Mouse (Mus musculus) liver, adult 2 months (tissue): Measurements from ENCODE around the gene Prkar2a. TPM values are rescaled to one million over a fixed set of nuclear protein-coding genes. Genes with fewer than 3 reads are reported as not detected.
A peak's percentile ranks its signal among the peaks of the same experiment; 100 is the strongest.

Experiments
- DNase-seq: peaks from one replicate; pipeline ENCODE4 v3.0.0-alpha.2; 2011; ENCODE audit warnings: low read depth, low spot score; ENCODE audit errors: extremely low read depth
- H3K27ac ChIP-seq: fragments of 200-500 bp; replicated peaks from 2 replicates; pipeline ENCODE4 v1.5.1; 2012; ENCODE audit warnings: low read depth, mild to moderate bottlenecking, control low read depth, inconsistent platforms, low read length; ENCODE audit not compliant: insufficient read depth
- H3K27me3 ChIP-seq: fragments of 200-500 bp; 2 replicates; pipeline ENCODE4 v1.6.1; 2012; ENCODE audit warnings: mild to moderate bottlenecking, moderate library complexity, low read length, inconsistent platforms; ENCODE audit not compliant: control insufficient read depth, insufficient read depth
- H3K36me3 ChIP-seq: fragments of 200-500 bp; 2 replicates; pipeline ENCODE4 v1.6.1; 2012; ENCODE audit warnings: low read length, inconsistent platforms; ENCODE audit not compliant: control insufficient read depth, insufficient read depth
- H3K4me1 ChIP-seq: fragments of 200-500 bp; 2 replicates; pipeline ENCODE4 v1.6.1; 2011; ENCODE audit warnings: low read length; ENCODE audit not compliant: control insufficient read depth, insufficient read depth
- H3K4me3 ChIP-seq: fragments of 200-500 bp; 2 replicates; pipeline ENCODE4 v1.5.1; 2011; ENCODE audit warnings: low read depth, mild to moderate bottlenecking, control low read depth, low read length, moderate library complexity; ENCODE audit not compliant: insufficient read depth
- H3K79me2 ChIP-seq: fragments of 200-500 bp; 2 replicates; pipeline ENCODE4 v1.6.1; 2012; ENCODE audit warnings: inconsistent platforms, mild to moderate bottlenecking, low read length, moderate library complexity; ENCODE audit not compliant: control insufficient read depth, insufficient read depth
- H3K9ac ChIP-seq: fragments of 200-500 bp; 2 replicates; pipeline ENCODE4 v1.6.1; 2012; ENCODE audit warnings: low read depth, mild to moderate bottlenecking, control low read depth, inconsistent platforms, low read length
- CTCF ChIP-seq: fragments of 200-500 bp; IDR thresholded peaks from 2 replicates; pipeline ENCODE4 v1.5.1; 2011; ENCODE audit warnings: low read depth, low read length, control low read depth
- POLR2A ChIP-seq: fragments of 200-500 bp; IDR thresholded peaks from 2 replicates; pipeline ENCODE4 v1.6.1; 2011; ENCODE audit warnings: low read length, control low read depth; ENCODE audit not compliant: insufficient read depth; ENCODE audit errors: extremely low read depth
- WGBS: fragments of 180-500 bp; shearing (Covaris S2); methylation state at CpG from one replicate; pipeline ENCODE4 v1.1.7; 2018; 5-methylcytosine and 5-hydroxymethylcytosine counted together
- polyA plus RNA-seq: library from polyadenylated mRNA; depleted of rRNA; stranded (reverse); fragments of >200 nt; gene quantifications from 2 replicates; pipeline ENCODE4 v1.2.3, GENCODE M21; 2012
- total RNA-seq: library from RNA; depleted of rRNA; stranded (reverse); fragments of >200 nt; gene quantifications from 2 replicates; pipeline ENCODE4 v1.2.3, GENCODE M21; 2014

Prkar2a gene
- total and polyA plus RNA-seq, 2 experiments: 20.0 to 23.4 TPM

GRCm38 (mm10) chr9:108783548-108784463, 94.7 kb downstream of the Prkar2a start, which contains the start of gene Ip6k2:
Gene Ip6k2, plus strand, starts transcription at chr9:108783796.
- Histone ChIP-seq H3K36me3 (no peaks in the 10 kb centered on the region), H3K79me2 (peaks cover 36% of the 10 kb centered on the region), H3K27ac (peak within 1 kb of the TSS; percentile 94), H3K4me3 (peak within 1 kb of the TSS; percentile 86), H3K27me3 (no peaks in the 10 kb centered on the region), H3K4me1 (peaks cover 22% of the 10 kb centered on the region), H3K9ac (peak within 1 kb of the TSS; percentile 91)
- WGBS: under 1% methylated on average over 56 of the region's 56 CpGs
- peak; percentile 99 for DNase-seq
- TF ChIP-seq POLR2A (peak; percentile 61; the same call in 1 of the 2 replicates), CTCF (no peak)

GRCm38 (mm10) chr9:108785416-108785815, 96.3 kb downstream of the Prkar2a start:
- DNase-seq: no peak
- TF ChIP-seq POLR2A (no peak), CTCF (no peak)
- Histone ChIP-seq H3K27me3 (no peaks in the 10 kb centered on the region), H3K4me1 (peaks cover 30% of the 10 kb centered on the region), H3K36me3 (0 out of 2 replicates have a peak, but pooled peaks cover 2% of the 10 kb centered on the region), H3K4me3 (no peak overlapping the region), H3K79me2 (peaks cover 46% of the 10 kb centered on the region), H3K9ac (no peak overlapping the region), H3K27ac (no peak overlapping the region)

- 13% methylated on average over 1 of the region's 1 CpGs for WGBS
- DNase-seq: peak; percentile 60
- H3K4me1 ChIP-seq: peaks cover 34% of the 10 kb centered on the region
- no peak for TF ChIP-seq CTCF
- TF ChIP-seq POLR2A: no peak
- H3K27ac ChIP-seq: 0 out of 2 replicates have a peak overlapping the region, but pooled peaks have one; percentile 16
- H3K9ac ChIP-seq: no peak overlapping the region
- peaks cover 56% of the 10 kb centered on the region for H3K79me2 ChIP-seq
- H3K27me3 ChIP-seq: no peaks in the 10 kb centered on the region
- H3K36me3 ChIP-seq: 0 out of 2 replicates have a peak, but pooled peaks cover 2% of the 10 kb centered on the region
- no peak overlapping the region for H3K4me3 ChIP-seq
Observed at GRCm38 (mm10) chr9:108786494-108786893, 97.4 kb downstream of the Prkar2a start.

- Histone ChIP-seq H3K27me3 (no peaks in the 10 kb centered on the region), H3K4me3 (no peak overlapping the region), H3K27ac (peak overlapping the region; percentile 44; the same call in 1 of the 2 replicates), H3K9ac (no peak overlapping the region), H3K36me3 (0 out of 2 replicates have a peak, but pooled peaks cover 2% of the 10 kb centered on the region), H3K79me2 (peaks cover 62% of the 10 kb centered on the region), H3K4me1 (peaks cover 39% of the 10 kb centered on the region)
- WGBS: 91% methylated on average over 2 of the region's 2 CpGs
- DNase-seq: no peak
- TF ChIP-seq CTCF: no peak
- TF ChIP-seq POLR2A: no peak
Observed at GRCm38 (mm10) chr9:108787080-108787479, 98.0 kb downstream of the Prkar2a start.

- H3K27me3 ChIP-seq: no peaks in the 10 kb centered on the region
- H3K36me3 ChIP-seq: 0 out of 2 replicates have a peak, but pooled peaks cover 2% of the 10 kb centered on the region
- WGBS: 51% methylated on average over 3 of the region's 3 CpGs
- H3K4me1 ChIP-seq: peaks cover 48% of the 10 kb centered on the region
- H3K4me3 ChIP-seq: no peak overlapping the region
- no peak for TF ChIP-seq CTCF
- TF ChIP-seq POLR2A: no peak
- peaks cover 67% of the 10 kb centered on the region for H3K79me2 ChIP-seq
- peak overlapping the region; percentile 22 for H3K27ac ChIP-seq
- peak; percentile 59 for DNase-seq
- no peak overlapping the region for H3K9ac ChIP-seq
Observed at GRCm38 (mm10) chr9:108788713-108789112, 99.6 kb downstream of the Prkar2a start.

GRCm38 (mm10) chr9:108792307-108792706, 103.2 kb downstream of the Prkar2a start:
- peaks cover 41% of the 10 kb centered on the region for H3K4me1 ChIP-seq
- 0 out of 2 replicates have a peak, but pooled peaks cover 2% of the 10 kb centered on the region for H3K36me3 ChIP-seq
- no peaks in the 10 kb centered on the region for H3K27me3 ChIP-seq
- DNase-seq: no peak
- H3K79me2 ChIP-seq: peaks cover 55% of the 10 kb centered on the region
- TF ChIP-seq CTCF: no peak
- TF ChIP-seq POLR2A: no peak
- no peak overlapping the region for H3K4me3 ChIP-seq
- H3K27ac ChIP-seq: peak overlapping the region; percentile 7
- H3K9ac ChIP-seq: 0 out of 2 replicates have a peak overlapping the region, but pooled peaks have one; percentile 36
- 40% methylated on average over 1 of the region's 1 CpGs for WGBS
